Mouse (Mus musculus): Measurements from ENCODE around the gene Alpk3. TPM values are rescaled to one million over a fixed set of nuclear protein-coding genes. Genes with fewer than 3 reads are reported as not detected.
A peak's percentile ranks its signal among the peaks of the same experiment; 100 is the strongest.
"Not testable (repeated sequence)": the region's sequence is repeated elsewhere in the genome, so short reads cannot be mapped to it uniquely, and the experiment has no call there.

Alpk3 gene
- total RNA-seq, 4 experiments from 2014 or later, result 0.12 to 0.24 (median 0.19) TPM

DNA sequence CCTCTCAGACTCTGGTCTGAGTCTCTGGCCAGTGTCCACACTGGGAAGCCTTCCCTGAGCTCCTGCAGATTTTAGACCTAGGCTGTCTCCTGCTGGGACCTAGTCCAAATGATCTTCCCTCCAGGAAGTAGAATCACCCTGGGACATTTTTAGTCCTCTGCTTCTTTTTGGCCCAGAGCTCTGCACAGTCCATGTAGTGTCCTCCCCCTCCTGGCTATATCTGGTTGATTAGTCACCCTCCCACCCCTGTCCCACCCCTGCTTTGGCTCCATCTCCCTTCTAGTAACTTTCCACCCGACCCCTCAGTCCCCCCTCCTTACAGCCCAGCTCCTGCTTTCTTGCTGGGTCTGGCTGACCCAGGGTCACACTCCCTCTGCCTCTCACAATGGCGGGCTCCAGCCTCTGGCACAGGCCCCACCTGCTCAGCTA lies 75.5 kb downstream of the Alpk3 start:
- no peak for DNase-seq

DNA sequence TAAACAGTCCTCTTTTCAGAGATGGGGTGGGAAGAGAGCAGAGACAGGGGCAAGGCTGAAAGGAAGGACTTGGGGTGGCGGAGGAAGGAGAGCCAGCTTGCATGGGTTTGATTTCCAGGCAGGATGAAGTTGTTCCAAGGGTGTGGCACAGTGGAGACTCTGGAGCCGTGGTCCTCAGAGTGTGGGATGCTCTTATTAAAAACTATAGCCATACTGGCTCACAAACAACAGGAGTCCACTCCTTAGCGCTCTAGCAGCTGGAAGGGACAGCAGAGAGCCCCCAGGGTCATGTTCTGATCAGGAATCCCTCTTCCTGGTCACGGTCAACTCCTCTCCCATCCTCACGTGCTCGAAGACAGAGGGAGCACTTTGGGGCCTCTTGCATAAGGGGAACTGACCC lies 76.0 kb downstream of the Alpk3 start:
- no peak for DNase-seq

DNA sequence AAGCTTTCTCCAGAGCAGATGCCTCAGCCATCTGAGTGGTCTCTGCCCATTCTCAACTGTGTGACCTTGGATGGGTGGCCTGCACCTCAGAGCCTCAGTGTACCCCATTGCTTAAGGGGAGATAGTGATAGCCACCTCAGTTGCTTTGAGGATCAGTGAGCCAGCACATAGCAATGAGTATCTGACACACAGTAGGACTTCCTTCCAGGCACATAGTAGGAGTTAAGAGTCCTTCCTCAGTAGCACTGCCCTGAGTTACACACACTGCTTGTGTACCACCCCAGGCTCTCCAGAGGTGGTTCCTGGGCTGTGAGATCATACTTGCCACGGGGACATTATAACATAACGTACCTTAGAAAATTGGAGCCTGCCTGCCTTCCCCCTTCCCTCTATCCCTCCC lies 76.5 kb downstream of the Alpk3 start:
- DNase-seq, result no peak

DNA sequence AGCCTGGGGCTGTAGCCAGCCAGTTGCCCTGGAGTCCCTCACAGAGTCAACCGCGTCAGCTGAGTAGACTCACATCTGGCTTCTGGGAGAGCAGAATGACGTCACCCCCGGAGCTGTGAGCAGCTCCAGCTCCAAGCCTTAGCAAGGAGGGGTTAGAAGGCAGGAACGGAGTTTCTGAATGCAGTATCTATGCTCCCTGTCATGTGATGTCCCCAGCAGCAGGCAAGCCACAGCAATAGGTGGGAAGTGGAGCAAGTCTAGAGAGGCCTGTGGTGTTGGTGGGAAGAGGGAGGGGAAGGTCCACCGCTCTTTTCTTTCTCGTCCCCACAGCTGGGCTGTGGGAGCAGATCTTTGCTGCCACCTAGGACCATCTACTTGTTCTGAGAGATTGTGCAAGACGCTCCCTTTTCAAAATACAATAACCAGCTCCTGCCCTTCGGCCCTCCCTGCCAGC lies 77.2 kb downstream of the Alpk3 start:
- peak; percentile 70 for DNase-seq

DNA sequence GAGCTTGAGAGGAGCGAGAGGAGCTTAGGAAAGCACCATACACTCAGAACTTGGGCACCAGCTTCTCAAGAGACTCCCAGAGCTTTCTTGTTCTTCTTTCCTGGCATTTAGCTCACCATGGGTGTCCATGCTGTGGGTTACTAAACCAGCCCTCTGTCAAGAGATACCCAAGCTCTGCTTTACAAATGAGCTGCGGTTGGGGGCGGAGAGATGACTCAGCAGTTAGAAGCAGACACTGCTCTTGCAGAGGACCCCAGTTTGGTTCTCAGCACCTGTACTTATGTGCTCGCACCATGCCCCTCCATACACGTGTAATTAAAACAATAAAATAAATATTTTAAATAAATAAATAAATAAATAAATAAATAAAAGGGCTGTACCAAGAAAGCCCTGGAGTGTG lies 79.9 kb downstream of the Alpk3 start:
- no peak for DNase-seq

DNA sequence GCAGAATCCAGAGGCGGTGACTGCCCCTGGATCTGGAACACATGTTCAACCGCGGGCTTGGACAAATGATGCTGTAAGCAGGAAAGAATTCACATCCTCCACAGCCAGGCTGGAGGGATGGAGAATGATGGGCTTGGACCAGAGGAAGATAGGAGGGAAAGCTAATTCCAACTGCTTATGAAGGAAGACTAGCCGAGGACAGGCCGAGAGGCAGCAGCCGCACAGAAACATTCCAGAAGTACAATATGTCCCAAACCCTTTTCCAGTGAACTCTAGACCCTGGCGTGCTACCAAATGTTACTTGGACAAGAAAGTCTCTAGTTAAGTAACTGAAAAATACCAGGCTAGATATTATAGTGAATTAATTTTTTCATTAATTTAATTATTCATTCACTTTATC lies 81.7 kb downstream of the Alpk3 start:
- no peak for DNase-seq

DNA sequence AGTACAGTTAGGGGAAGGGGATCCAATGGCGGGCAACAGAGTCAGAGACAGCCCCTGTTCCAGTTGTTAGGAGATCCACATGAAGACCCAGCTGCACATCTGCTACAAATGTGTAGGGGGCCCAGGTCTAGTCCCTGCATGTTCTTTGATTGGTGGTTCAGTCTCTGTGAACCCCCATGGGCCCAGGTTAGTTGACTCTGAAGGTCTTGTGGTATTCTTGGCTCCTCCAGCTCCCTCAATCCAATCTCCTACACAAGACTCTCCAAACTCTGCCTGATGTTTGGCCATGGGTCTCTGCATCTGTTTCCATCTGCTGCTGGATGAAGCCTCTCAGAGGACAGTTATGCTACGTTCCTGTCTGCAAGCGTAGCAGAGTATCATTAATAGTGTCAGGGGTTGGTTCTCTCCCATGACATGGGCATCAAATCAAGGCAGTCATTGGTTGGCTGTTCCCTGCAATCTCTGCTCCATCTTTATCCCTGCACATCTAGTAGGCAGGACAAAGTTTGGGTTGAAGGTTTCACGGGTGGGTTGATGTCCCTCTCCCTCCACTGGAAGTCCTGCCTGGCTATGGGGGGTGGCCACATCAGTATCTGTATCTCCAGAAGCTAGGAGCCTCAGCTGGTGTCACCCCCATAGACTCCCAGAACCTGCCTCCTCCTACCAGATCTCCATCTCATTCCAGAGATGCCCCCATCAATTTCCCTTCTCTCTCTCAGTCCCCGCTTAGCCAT lies 82.4 kb downstream of the Alpk3 start:
- DNase-seq, result no peak

DNA sequence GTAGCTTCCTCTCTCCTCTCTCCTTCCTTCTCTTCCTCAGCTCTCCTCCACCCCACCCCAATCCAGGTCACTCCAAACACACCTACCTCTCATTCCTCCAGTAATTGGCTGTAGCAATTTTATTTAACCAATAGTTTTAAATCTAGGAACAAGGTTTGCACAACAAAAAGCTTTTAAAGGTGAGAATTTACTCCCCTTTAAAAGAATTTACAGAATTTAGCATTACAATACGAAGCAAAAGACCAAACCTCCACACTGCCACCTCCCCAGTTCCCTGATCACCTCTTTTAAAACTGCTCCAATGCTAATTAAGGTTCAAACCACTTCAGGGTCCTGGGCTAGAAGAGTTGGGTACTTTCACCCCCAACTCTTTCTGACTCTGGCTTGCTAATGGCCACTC lies 84.1 kb downstream of the Alpk3 start:
- DNase-seq, result no peak

DNA sequence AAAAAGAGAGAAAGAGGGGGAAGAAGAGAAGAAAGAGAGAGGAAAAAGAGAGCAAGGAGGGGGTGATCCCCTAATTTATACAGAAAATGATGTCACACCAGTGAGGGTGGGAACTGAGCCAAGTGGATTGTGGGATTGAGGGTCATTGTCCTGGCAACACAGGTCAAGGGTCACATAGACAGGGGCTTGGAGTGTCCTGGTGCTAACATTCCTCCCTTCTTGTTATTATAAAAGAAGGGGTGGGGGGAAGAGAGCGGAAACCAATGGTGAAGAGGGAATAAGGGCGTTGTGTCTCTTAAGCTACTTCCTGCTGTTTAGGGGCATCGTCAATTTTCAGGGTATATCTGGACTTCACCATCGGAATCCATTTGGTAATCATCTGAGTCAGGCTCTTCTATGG lies 85.7 kb downstream of the Alpk3 start:
- DNase-seq, result not testable (repeated sequence)

DNA sequence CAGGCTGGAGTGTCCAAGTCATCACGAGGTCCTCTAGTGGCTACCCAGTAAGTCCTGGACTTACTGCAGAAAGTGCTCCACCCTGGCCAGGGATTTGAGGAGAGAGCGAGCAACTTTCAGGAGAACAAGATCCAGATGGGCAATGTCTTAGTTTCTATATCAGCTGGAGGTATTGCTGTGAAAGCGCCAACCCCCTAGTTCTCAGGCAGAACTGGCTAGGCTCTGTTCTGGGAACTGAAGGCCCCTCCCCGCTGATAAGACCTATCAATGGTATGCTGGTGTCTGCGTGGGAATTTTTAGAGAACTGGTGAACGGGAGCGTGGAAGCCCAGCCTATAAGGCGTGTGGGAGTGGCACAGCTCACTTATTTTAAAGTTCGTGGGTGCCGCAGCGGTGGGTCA lies 92.4 kb downstream of the Alpk3 start:
- no peak for DNase-seq

DNA sequence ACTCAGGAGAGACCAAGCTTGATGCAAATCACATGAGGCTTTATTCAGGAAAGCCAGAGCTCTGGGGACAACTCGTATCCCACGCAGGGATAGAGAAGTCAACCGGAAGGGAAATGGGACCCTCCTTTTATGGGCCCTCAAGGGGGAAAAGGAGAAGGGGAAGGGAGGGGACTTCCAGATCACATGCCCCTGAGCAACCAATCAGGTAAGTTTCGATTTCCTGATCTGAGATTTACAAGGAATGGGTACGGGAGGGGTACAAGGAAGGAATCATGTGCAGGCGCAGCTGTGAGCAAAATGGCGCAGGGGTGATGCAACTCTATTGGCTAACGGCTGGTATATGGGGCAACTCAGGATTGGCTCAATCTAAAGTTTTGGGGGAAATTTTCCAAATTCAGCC lies 93.8 kb downstream of the Alpk3 start:
- DNase-seq, result no peak

DNA sequence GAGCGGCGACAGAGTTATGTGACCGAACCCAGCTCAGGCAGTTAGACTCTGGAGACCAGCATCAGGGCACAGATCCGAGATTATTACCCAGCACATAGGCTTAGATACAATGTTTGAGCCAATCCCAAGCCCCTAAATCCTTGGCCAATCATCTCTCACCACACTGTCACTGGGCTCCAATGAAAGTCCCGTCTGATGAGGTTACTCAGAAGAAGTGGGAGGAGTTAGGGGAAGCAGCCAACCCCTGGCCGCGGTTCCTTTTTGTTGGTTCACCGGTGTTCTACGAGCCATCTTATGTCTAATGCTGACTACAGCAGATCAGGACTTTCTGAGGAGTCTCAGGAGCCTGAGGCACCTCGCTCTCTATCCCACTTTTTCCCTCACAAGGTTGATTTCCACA lies 94.9 kb downstream of the Alpk3 start:
- DNase-seq, result no peak

DNA sequence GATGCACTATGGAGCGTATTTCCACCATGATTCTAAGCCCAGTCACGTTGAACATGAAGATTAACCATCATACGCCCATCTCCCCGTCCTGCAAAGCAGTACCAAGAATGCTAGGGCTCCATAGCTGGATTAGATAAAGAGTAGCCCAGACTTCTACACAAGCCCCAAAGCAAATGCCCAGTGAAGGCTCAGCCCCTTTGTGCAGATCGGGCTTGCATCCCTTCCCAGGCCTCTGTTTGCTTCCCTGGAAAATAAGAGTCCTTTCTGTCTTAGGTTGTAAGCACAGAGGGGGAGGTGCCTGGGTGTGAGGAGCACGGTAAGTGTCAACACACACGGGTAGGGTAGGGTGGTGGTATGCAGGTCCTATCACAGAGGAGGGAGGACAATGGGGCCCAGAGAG lies 95.4 kb downstream of the Alpk3 start:
- DNase-seq, result no peak

DNA sequence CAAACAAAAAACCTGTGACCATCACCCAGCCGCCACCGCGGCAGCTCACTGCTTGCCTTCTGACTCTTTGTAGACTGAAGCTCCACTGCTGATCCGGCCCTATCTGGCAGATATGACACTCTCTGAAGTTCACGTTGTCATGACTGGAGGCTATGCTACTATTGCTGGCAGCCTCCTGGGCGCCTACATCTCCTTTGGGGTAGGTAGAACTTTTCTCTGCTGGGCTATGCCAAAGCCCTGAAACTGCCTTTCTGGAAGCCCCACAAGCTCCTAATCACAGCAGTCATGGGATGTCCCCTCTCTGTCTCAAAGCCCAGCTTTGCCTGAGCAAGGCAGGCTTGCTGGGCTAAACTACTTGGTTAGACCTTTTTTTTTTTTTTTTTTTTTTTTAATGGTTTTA lies 95.9 kb downstream of the Alpk3 start:
- DNase-seq, result no peak

DNA sequence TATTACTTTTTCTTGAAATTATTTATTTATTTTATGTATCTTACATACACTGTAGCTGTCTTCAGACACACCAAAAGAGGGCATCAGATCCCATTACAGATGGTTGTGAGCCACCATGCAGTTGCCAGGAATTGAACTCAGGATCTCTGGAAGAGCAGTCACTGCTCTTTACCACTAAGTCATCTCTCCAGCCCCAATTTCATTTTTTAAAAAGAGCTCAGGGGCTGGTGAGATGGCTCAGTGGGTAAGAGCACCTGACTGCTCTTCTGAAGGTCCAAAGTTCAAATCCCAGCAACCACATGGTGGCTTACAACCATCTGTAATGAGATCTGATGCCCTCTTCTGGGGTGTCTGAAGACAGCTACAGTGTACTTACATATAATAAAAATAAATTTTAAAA lies 96.8 kb downstream of the Alpk3 start:
- not testable (repeated sequence) for DNase-seq

DNA sequence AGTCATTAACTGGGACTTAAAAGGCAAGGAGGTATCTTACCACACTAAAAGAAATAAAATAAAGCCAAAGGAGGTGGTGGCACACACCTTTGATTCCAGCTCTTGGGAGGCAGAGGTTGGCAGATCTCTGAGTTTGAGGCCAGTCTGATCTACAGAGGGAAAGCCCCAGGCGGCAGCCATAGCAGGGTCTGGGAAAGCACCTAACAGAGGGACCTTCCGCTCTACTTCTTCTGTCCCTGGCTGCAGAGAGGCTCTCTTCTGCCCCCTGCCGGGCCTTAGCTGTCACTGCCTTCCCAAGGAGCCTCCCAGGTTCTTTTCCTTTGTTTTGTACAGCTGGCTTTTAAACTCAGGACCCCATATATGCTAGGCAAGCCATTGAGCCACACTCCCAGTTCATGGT lies 97.6 kb downstream of the Alpk3 start:
- no peak for DNase-seq

Other genes with a start within 250 kb of the Alpk3 start
- gene Iqgap1, start 231.6 kb upstream of the Alpk3 start, total RNA-seq (2022), result 100 to 1,000 TPM in 2 of 4 experiments, 10 to 100 TPM in 2; 82.6 to 138 (median 109) TPM
- 10 to 100 TPM in 2 of 4 experiments, 1 to 10 TPM in 2; 6.3 to 10.4 (median 9.7) TPM for gene Zscan2, start 196.7 kb upstream of the Alpk3 start, total RNA-seq (2022)
- gene Wdr73, start 156.3 kb upstream of the Alpk3 start, total RNA-seq (2022), result 10 to 100 TPM; 18.4 to 26.8 (median 24.0) TPM
- gene Nmb, start 152.5 kb upstream of the Alpk3 start, total RNA-seq (2022), result 1 to 10 TPM; 2.7 to 6.5 (median 3.4) TPM
- gene Sec11a, start 109.8 kb upstream of the Alpk3 start, total RNA-seq (2022), result 100 to 1,000 TPM in 3 of 4 experiments, 10 to 100 TPM in 1; 90.9 to 110 (median 105) TPM
- gene Zfp592, start 63.9 kb upstream of the Alpk3 start, total RNA-seq (2022), result 10 to 100 TPM; 21.2 to 31.7 (median 26.4) TPM
- not detected for gene Slc28a1, start 57.2 kb downstream of the Alpk3 start, total RNA-seq (2022)
- 10 to 100 TPM; 22.3 to 41.0 (median 31.7) TPM for gene Pde8a, start 156.0 kb downstream of the Alpk3 start, total RNA-seq (2022)